Mouse (Mus musculus): ENCODE measurements around the gene Prr5. TPM values are rescaled to one million over a fixed set of nuclear protein-coding genes. Genes with fewer than 3 reads are reported as not detected.

Gene Prr5
- polyA plus RNA-seq, 1 experiment from 2014 or later = 34.8 TPM

GRCm38 (mm10) chr15:84653151-84653550 is 16.3 kb upstream of the Prr5 start:
- no peak overlapping the region for H3K4me3 ChIP-seq (ENCODE audit: low read length)

GRCm38 (mm10) chr15:84653979-84654966 is 15.1 kb upstream of the Prr5 start:
- Histone ChIP-seq H3K27me3 (ENCODE audit: control insufficient read depth, insufficient read depth, low read length) (no peaks in the 10 kb centered on the region), H3K4me2 (replicated peaks; ENCODE audit: low read depth, low read length) (peak overlapping the region; percentile 56), H3K4me3 (ENCODE audit: low read length) (peak overlapping the region; percentile 40), H3K27ac (ENCODE audit: low read depth, low read length) (peak overlapping the region; percentile 97), H3K4me1 (ENCODE audit: control insufficient read depth, insufficient read depth, low read length) (peaks cover 15% of the 10 kb centered on the region), H3K36me3 (ENCODE audit: control insufficient read depth, insufficient read depth, low read length) (no peaks in the 10 kb centered on the region), H3K9me3 (ENCODE audit: control insufficient read depth, low read length) (no peaks in the 10 kb centered on the region), H3K9ac (ENCODE audit: low read depth, low read length) (peak overlapping the region; percentile 59)
- 2% methylated on average over 26 of the region's 28 CpGs for WGBS
- peak; percentile 92 for ATAC-seq (ENCODE audit: low FRiP score, low TSS enrichment)

More at GRCm38 (mm10) chr15:84653151-84653550, 16.3 kb upstream of the Prr5 start:
- 90% methylated on average over 7 of the region's 7 CpGs for WGBS
- Histone ChIP-seq H3K27ac (ENCODE audit: low read depth, low read length) (0 out of 2 replicates have a peak overlapping the region, but pooled peaks have one; percentile 97), H3K9me3 (ENCODE audit: control insufficient read depth, low read length) (no peaks in the 10 kb centered on the region), H3K4me2 (replicated peaks; ENCODE audit: low read depth, low read length) (no peak overlapping the region), H3K36me3 (ENCODE audit: control insufficient read depth, insufficient read depth, low read length) (no peaks in the 10 kb centered on the region), H3K4me1 (ENCODE audit: control insufficient read depth, insufficient read depth, low read length) (peaks cover 15% of the 10 kb centered on the region), H3K27me3 (ENCODE audit: control insufficient read depth, insufficient read depth, low read length) (no peaks in the 10 kb centered on the region), H3K9ac (ENCODE audit: low read depth, low read length) (no peak overlapping the region)
- ATAC-seq (ENCODE audit: low FRiP score, low TSS enrichment) = no peak

GRCm38 (mm10) chr15:84654975-84655374 is 14.4 kb upstream of the Prr5 start:
- 46% methylated on average over 10 of the region's 10 CpGs for WGBS
- H3K36me3 ChIP-seq (ENCODE audit: control insufficient read depth, insufficient read depth, low read length) = no peaks in the 10 kb centered on the region
- peak overlapping the region; percentile 56 for H3K4me2 ChIP-seq (replicated peaks; ENCODE audit: low read depth, low read length)
- H3K4me3 ChIP-seq (ENCODE audit: low read length) = no peak overlapping the region
- H3K4me1 ChIP-seq (ENCODE audit: control insufficient read depth, insufficient read depth, low read length) = peaks cover 15% of the 10 kb centered on the region
- H3K9ac ChIP-seq (ENCODE audit: low read depth, low read length) = no peak overlapping the region
- no peak; the same call in 1 of the 2 replicates for ATAC-seq (ENCODE audit: low FRiP score, low TSS enrichment)
- no peaks in the 10 kb centered on the region for H3K9me3 ChIP-seq (ENCODE audit: control insufficient read depth, low read length)
- no peaks in the 10 kb centered on the region for H3K27me3 ChIP-seq (ENCODE audit: control insufficient read depth, insufficient read depth, low read length)
- peak overlapping the region; percentile 97 for H3K27ac ChIP-seq (ENCODE audit: low read depth, low read length)

GRCm38 (mm10) chr15:84656689-84657088 is 12.7 kb upstream of the Prr5 start:
- no peaks in the 10 kb centered on the region for H3K9me3 ChIP-seq (ENCODE audit: control insufficient read depth, low read length)
- WGBS = 93% methylated on average over 3 of the region's 3 CpGs

GRCm38 (mm10) chr15:84657384-84658064 is 11.9 kb upstream of the Prr5 start:
- Histone ChIP-seq H3K4me1 (ENCODE audit: control insufficient read depth, insufficient read depth, low read length) (peaks cover 15% of the 10 kb centered on the region), H3K36me3 (ENCODE audit: control insufficient read depth, insufficient read depth, low read length) (no peaks in the 10 kb centered on the region), H3K9me3 (ENCODE audit: control insufficient read depth, low read length) (no peaks in the 10 kb centered on the region), H3K27ac (ENCODE audit: low read depth, low read length) (no peak overlapping the region), H3K4me3 (ENCODE audit: low read length) (no peak overlapping the region), H3K4me2 (replicated peaks; ENCODE audit: low read depth, low read length) (no peak overlapping the region), H3K27me3 (ENCODE audit: control insufficient read depth, insufficient read depth, low read length) (no peaks in the 10 kb centered on the region), H3K9ac (ENCODE audit: low read depth, low read length) (no peak overlapping the region)
- ATAC-seq (ENCODE audit: low FRiP score, low TSS enrichment) = no peak
- WGBS = 66% methylated on average over 9 of the region's 9 CpGs

More at GRCm38 (mm10) chr15:84656689-84657088, 12.7 kb upstream of the Prr5 start:
- Histone ChIP-seq H3K36me3 (ENCODE audit: control insufficient read depth, insufficient read depth, low read length) (no peaks in the 10 kb centered on the region), H3K4me1 (ENCODE audit: control insufficient read depth, insufficient read depth, low read length) (peaks cover 15% of the 10 kb centered on the region), H3K9ac (ENCODE audit: low read depth, low read length) (no peak overlapping the region), H3K27me3 (ENCODE audit: control insufficient read depth, insufficient read depth, low read length) (no peaks in the 10 kb centered on the region), H3K4me2 (replicated peaks; ENCODE audit: low read depth, low read length) (no peak overlapping the region), H3K27ac (ENCODE audit: low read depth, low read length) (no peak overlapping the region), H3K4me3 (ENCODE audit: low read length) (no peak overlapping the region)
- no peak for ATAC-seq (ENCODE audit: low FRiP score, low TSS enrichment)

GRCm38 (mm10) chr15:84658655-84659054 is 10.8 kb upstream of the Prr5 start:
- Histone ChIP-seq H3K4me2 (replicated peaks; ENCODE audit: low read depth, low read length) (no peak overlapping the region), H3K27me3 (ENCODE audit: control insufficient read depth, insufficient read depth, low read length) (no peaks in the 10 kb centered on the region), H3K9ac (ENCODE audit: low read depth, low read length) (no peak overlapping the region), H3K4me1 (ENCODE audit: control insufficient read depth, insufficient read depth, low read length) (peaks cover 17% of the 10 kb centered on the region), H3K4me3 (ENCODE audit: low read length) (no peak overlapping the region), H3K27ac (ENCODE audit: low read depth, low read length) (no peak overlapping the region), H3K36me3 (ENCODE audit: control insufficient read depth, insufficient read depth, low read length) (no peaks in the 10 kb centered on the region), H3K9me3 (ENCODE audit: control insufficient read depth, low read length) (no peaks in the 10 kb centered on the region)
- 71% methylated on average over 5 of the region's 5 CpGs for WGBS
- no peak for ATAC-seq (ENCODE audit: low FRiP score, low TSS enrichment)

GRCm38 (mm10) chr15:84659856-84660255 is 9.6 kb upstream of the Prr5 start:
- Histone ChIP-seq H3K4me2 (replicated peaks; ENCODE audit: low read depth, low read length) (no peak overlapping the region), H3K27me3 (ENCODE audit: control insufficient read depth, insufficient read depth, low read length) (no peaks in the 10 kb centered on the region), H3K4me1 (ENCODE audit: control insufficient read depth, insufficient read depth, low read length) (peaks cover 18% of the 10 kb centered on the region), H3K4me3 (ENCODE audit: low read length) (no peak overlapping the region), H3K9ac (ENCODE audit: low read depth, low read length) (no peak overlapping the region), H3K9me3 (ENCODE audit: control insufficient read depth, low read length) (no peaks in the 10 kb centered on the region), H3K27ac (ENCODE audit: low read depth, low read length) (no peak overlapping the region), H3K36me3 (ENCODE audit: control insufficient read depth, insufficient read depth, low read length) (no peaks in the 10 kb centered on the region)
- WGBS = 86% methylated on average over 5 of the region's 5 CpGs
- no peak for ATAC-seq (ENCODE audit: low FRiP score, low TSS enrichment)

- 94% methylated on average over 5 of the region's 5 CpGs for WGBS
- peaks cover 12% of the 10 kb centered on the region for H3K4me1 ChIP-seq (ENCODE audit: control insufficient read depth, insufficient read depth, low read length)
- no peak overlapping the region for H3K9ac ChIP-seq (ENCODE audit: low read depth, low read length)
- H3K9me3 ChIP-seq (ENCODE audit: control insufficient read depth, low read length) = no peaks in the 10 kb centered on the region
- H3K4me3 ChIP-seq (ENCODE audit: low read length) = no peak overlapping the region
- H3K36me3 ChIP-seq (ENCODE audit: control insufficient read depth, insufficient read depth, low read length) = no peaks in the 10 kb centered on the region
- H3K27ac ChIP-seq (ENCODE audit: low read depth, low read length) = no peak overlapping the region
- no peak for ATAC-seq (ENCODE audit: low FRiP score, low TSS enrichment)
- no peak overlapping the region for H3K4me2 ChIP-seq (replicated peaks; ENCODE audit: low read depth, low read length)
- no peaks in the 10 kb centered on the region for H3K27me3 ChIP-seq (ENCODE audit: control insufficient read depth, insufficient read depth, low read length)
Measured at GRCm38 (mm10) chr15:84661274-84661673, 8.1 kb upstream of the Prr5 start.
